Mouse (Mus musculus): ENCODE measurements around the gene Rab19.
A peak's percentile ranks its signal among the peaks of the same experiment; 100 is the strongest.

DNA sequence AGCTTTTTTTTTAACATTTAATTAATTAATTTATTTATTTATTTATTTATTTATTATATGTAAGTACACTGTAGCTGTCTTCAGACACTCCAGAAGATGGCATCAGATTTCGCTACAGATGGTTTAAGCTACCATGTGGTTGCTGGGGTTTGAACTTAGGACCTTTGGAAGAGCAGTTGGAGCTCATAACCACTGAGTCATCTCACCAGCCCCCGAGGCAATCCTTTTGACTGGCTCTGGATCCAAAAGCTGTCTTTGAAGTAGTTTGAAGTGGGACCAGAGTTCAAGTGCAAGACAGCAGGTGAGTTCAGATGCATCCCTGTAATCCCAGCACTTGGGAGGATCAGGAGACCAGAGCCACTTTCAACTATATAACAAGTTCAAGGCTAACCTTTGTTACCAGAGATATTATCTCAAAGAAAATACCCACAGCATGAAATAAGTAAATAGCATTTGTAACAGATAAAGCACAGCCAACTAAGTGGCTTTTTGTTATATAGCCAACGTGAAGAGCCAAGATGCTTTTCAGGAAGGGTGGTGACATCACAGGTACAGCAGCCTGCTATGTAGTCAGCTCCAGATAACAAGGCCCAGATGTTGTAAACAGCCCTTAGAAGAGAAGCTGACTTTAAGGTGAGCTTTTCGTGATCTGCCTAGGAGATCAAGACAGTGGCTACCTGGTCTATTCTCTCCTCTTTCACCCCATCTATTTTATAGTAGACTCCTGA lies 46.5 kb downstream of the Rab19 start:
- 0 out of 2 replicates have a peak, but pooled peaks have one; percentile 8 for TF ChIP-seq EP300 (IDR thresholded peaks at IDR 0.05; ENCODE audit: insufficient read depth, low read depth, low read length)
- no peak for TF ChIP-seq POLR2A (IDR thresholded peaks at IDR 0.05; ENCODE audit: insufficient read depth, low read length)
- no peak for TF ChIP-seq CTCF (IDR thresholded peaks at IDR 0.05; ENCODE audit: low read depth, low read length)

Measured in ES-Bruce4 (cell line).